Mouse (Mus musculus) hindbrain, embryonic 12.5 days (tissue): ENCODE data around the gene Arid4b. TPM values are rescaled to one million over a fixed set of nuclear protein-coding genes. Genes with fewer than 3 reads are reported as not detected.
"Not testable (repeated sequence)": the region's sequence is repeated elsewhere in the genome, so short reads cannot be mapped to it uniquely, and the experiment has no call there.

Experiments
- ATAC-seq: fragments of 200-750 bp; cut with Nextera tagmentation; 2 replicates; pipeline ENCODE4 v1.8.0; 2017; ENCODE audit warnings: moderate TSS enrichment; ENCODE audit not compliant: low FRiP score
- H3K27ac ChIP-seq: fragments of 300-500 bp; sonication (generic); 2 replicates; pipeline ENCODE4 v1.5.1; 2016; ENCODE audit warnings: mild to moderate bottlenecking
- H3K27me3 ChIP-seq: fragments of 300-500 bp; sonication (generic); 2 replicates; pipeline ENCODE4 v1.6.1; 2016; ENCODE audit warnings: mild to moderate bottlenecking
- H3K36me3 ChIP-seq: fragments of 300-500 bp; sonication (generic); 2 replicates; pipeline ENCODE4 v1.6.1; 2016; ENCODE audit warnings: mild to moderate bottlenecking
- H3K4me1 ChIP-seq: fragments of 300-500 bp; sonication (generic); 2 replicates; pipeline ENCODE4 v1.6.1; 2016
- H3K4me2 ChIP-seq: fragments of 300-500 bp; sonication (generic); replicated peaks from 2 replicates; pipeline ENCODE4 v1.6.1; 2016; ENCODE audit warnings: mild to moderate bottlenecking
- H3K4me3 ChIP-seq: fragments of 300-500 bp; sonication (generic); 2 replicates; pipeline ENCODE4 v1.5.1; 2016; ENCODE audit warnings: mild to moderate bottlenecking
- H3K9ac ChIP-seq: fragments of 300-500 bp; sonication (generic); 2 replicates; pipeline ENCODE4 v1.6.1; 2016; ENCODE audit warnings: mild to moderate bottlenecking, moderate library complexity
- H3K9me3 ChIP-seq: fragments of 300-500 bp; sonication (generic); replicated peaks from 2 replicates; pipeline ENCODE4 v1.6.1; 2016; ENCODE audit warnings: mild to moderate bottlenecking
- WGBS: fragments of 180-500 bp; shearing (Covaris S2); methylation state at CpG from one replicate; pipeline ENCODE4 v1.1.7; 2016; 5-methylcytosine and 5-hydroxymethylcytosine counted together
- polyA plus RNA-seq: library from polyadenylated mRNA; unstranded; fragments of >200 nt; fragmentation: Nextera tagmentation; extraction: Ambion mirVana; gene quantifications from 2 replicates; pipeline ENCODE4 v1.2.1, GENCODE M21; 2016

The Arid4b gene
- polyA plus RNA-seq = 93.0 and 97.9 TPM in 2 replicates

- H3K36me3 ChIP-seq = peaks cover 12% of the 10 kb centered on the region; the same call in 1 of the 2 replicates
- no peaks in the 10 kb centered on the region for H3K27me3 ChIP-seq
- peak within 1 kb of the TSS; percentile 78 for H3K4me2 ChIP-seq
- no peaks in the 10 kb centered on the region for H3K9me3 ChIP-seq
- H3K4me3 ChIP-seq = peak within 1 kb of the TSS; percentile 100
- peak within 1 kb of the TSS; percentile 99 for H3K9ac ChIP-seq
- ATAC-seq = peak; percentile 98
- under 1% methylated on average over 59 of the region's 64 CpGs for WGBS
- peak within 1 kb of the TSS; percentile 97 for H3K27ac ChIP-seq
- peaks cover 29% of the 10 kb centered on the region for H3K4me1 ChIP-seq
Observed at GRCm38 (mm10) chr13:14063013-14063941, at the start of gene Arid4b, which contains the start of gene Ggps1. Gene Arid4b (plus strand): TSS chr13:14063232. Gene Ggps1 (minus strand): TSS chr13:14063488.

GRCm38 (mm10) chr13:14014001-14014400 is 49.0 kb upstream of the Arid4b start:
- no peak overlapping the region for H3K27ac ChIP-seq
- H3K9ac ChIP-seq = no peak overlapping the region
- no peaks in the 10 kb centered on the region for H3K9me3 ChIP-seq
- no peaks in the 10 kb centered on the region for H3K4me1 ChIP-seq
- H3K36me3 ChIP-seq = peaks cover 47% of the 10 kb centered on the region
- H3K4me3 ChIP-seq = no peak overlapping the region
- 92% methylated on average over 2 of the region's 2 CpGs for WGBS
- H3K4me2 ChIP-seq = no peak overlapping the region
- no peak for ATAC-seq
- no peaks in the 10 kb centered on the region for H3K27me3 ChIP-seq

GRCm38 (mm10) chr13:14014540-14014939 is 48.5 kb upstream of the Arid4b start:
- no peak overlapping the region for H3K27ac ChIP-seq
- no peaks in the 10 kb centered on the region for H3K9me3 ChIP-seq
- H3K9ac ChIP-seq = no peak overlapping the region
- no peak overlapping the region for H3K4me2 ChIP-seq
- no peaks in the 10 kb centered on the region for H3K4me1 ChIP-seq
- ATAC-seq = no peak
- H3K27me3 ChIP-seq = no peaks in the 10 kb centered on the region
- WGBS = 90% methylated on average over 4 of the region's 4 CpGs
- peaks cover 48% of the 10 kb centered on the region for H3K36me3 ChIP-seq
- H3K4me3 ChIP-seq = no peak overlapping the region

GRCm38 (mm10) chr13:14015609-14016008 is 47.4 kb upstream of the Arid4b start:
- peaks cover 51% of the 10 kb centered on the region for H3K36me3 ChIP-seq
- no peak overlapping the region for H3K9ac ChIP-seq
- WGBS = 96% methylated on average over 6 of the region's 6 CpGs
- no peaks in the 10 kb centered on the region for H3K4me1 ChIP-seq
- no peak for ATAC-seq
- H3K27me3 ChIP-seq = no peaks in the 10 kb centered on the region
- no peak overlapping the region for H3K4me3 ChIP-seq
- H3K9me3 ChIP-seq = no peaks in the 10 kb centered on the region
- H3K27ac ChIP-seq = no peak overlapping the region
- no peak overlapping the region for H3K4me2 ChIP-seq

- peaks cover 35% of the 10 kb centered on the region for H3K36me3 ChIP-seq
- no peak overlapping the region for H3K9ac ChIP-seq
- H3K4me3 ChIP-seq = no peak overlapping the region
- no peaks in the 10 kb centered on the region for H3K4me1 ChIP-seq
- no peaks in the 10 kb centered on the region for H3K9me3 ChIP-seq
- no peak overlapping the region for H3K27ac ChIP-seq
- H3K4me2 ChIP-seq = no peak overlapping the region
- H3K27me3 ChIP-seq = no peaks in the 10 kb centered on the region
- no peak for ATAC-seq
Observed at GRCm38 (mm10) chr13:14018283-14018682, 44.7 kb upstream of the Arid4b start.

- Histone ChIP-seq H3K4me1 (no peaks in the 10 kb centered on the region), H3K27ac (no peak overlapping the region), H3K4me2 (no peak overlapping the region), H3K4me3 (no peak overlapping the region), H3K9me3 (no peaks in the 10 kb centered on the region), H3K36me3 (peaks cover 35% of the 10 kb centered on the region), H3K27me3 (no peaks in the 10 kb centered on the region), H3K9ac (no peak overlapping the region)
- 96% methylated on average over 3 of the region's 3 CpGs for WGBS
- no peak for ATAC-seq
Observed at GRCm38 (mm10) chr13:14018852-14019251, 44.2 kb upstream of the Arid4b start.

GRCm38 (mm10) chr13:14021417-14021816 is 41.6 kb upstream of the Arid4b start:
- H3K9me3 ChIP-seq, H3K4me3 ChIP-seq, H3K4me1 ChIP-seq, ATAC-seq, H3K9ac ChIP-seq, H3K27ac ChIP-seq, H3K27me3 ChIP-seq, H3K4me2 ChIP-seq: not testable (repeated sequence)
- 76% methylated on average over 11 of the region's 12 CpGs for WGBS
- H3K36me3 ChIP-seq = peaks cover 29% of the 10 kb centered on the region

GRCm38 (mm10) chr13:14025554-14025953 is 37.5 kb upstream of the Arid4b start:
- H3K4me3 ChIP-seq = no peak overlapping the region
- no peaks in the 10 kb centered on the region for H3K27me3 ChIP-seq
- H3K4me2 ChIP-seq = no peak overlapping the region
- 91% methylated on average over 6 of the region's 6 CpGs for WGBS
- no peak for ATAC-seq
- no peak overlapping the region for H3K9ac ChIP-seq
- H3K36me3 ChIP-seq = peaks cover 24% of the 10 kb centered on the region
- no peak overlapping the region for H3K27ac ChIP-seq
- H3K4me1 ChIP-seq = no peaks in the 10 kb centered on the region
- no peaks in the 10 kb centered on the region for H3K9me3 ChIP-seq

- H3K36me3 ChIP-seq = peaks cover 24% of the 10 kb centered on the region
- H3K27ac ChIP-seq = no peak overlapping the region
- H3K27me3 ChIP-seq = no peaks in the 10 kb centered on the region
- no peak overlapping the region for H3K4me2 ChIP-seq
- no peak overlapping the region for H3K4me3 ChIP-seq
- H3K4me1 ChIP-seq = no peaks in the 10 kb centered on the region
- WGBS = 95% methylated on average over 6 of the region's 6 CpGs
- H3K9me3 ChIP-seq = no peaks in the 10 kb centered on the region
- ATAC-seq = no peak
- H3K9ac ChIP-seq = no peak overlapping the region
Observed at GRCm38 (mm10) chr13:14026154-14026820, 36.7 kb upstream of the Arid4b start.

- H3K4me1 ChIP-seq = peaks cover 2% of the 10 kb centered on the region; the same call in 1 of the 2 replicates
- ATAC-seq = no peak
- no peak overlapping the region for H3K27ac ChIP-seq
- WGBS = 91% methylated on average over 5 of the region's 5 CpGs
- H3K9me3 ChIP-seq = no peaks in the 10 kb centered on the region
- H3K27me3 ChIP-seq = no peaks in the 10 kb centered on the region
- H3K4me2 ChIP-seq = no peak overlapping the region
- no peak overlapping the region for H3K4me3 ChIP-seq
- H3K36me3 ChIP-seq = peaks cover 3% of the 10 kb centered on the region; the same call in 1 of the 2 replicates
- H3K9ac ChIP-seq = no peak overlapping the region
Observed at GRCm38 (mm10) chr13:14033309-14034072, 29.5 kb upstream of the Arid4b start.

- no peak for ATAC-seq
- Histone ChIP-seq H3K36me3 (peaks cover under 1% of the 10 kb centered on the region; the same call in 1 of the 2 replicates), H3K9me3 (no peaks in the 10 kb centered on the region), H3K4me1 (peaks cover 6% of the 10 kb centered on the region), H3K27me3 (no peaks in the 10 kb centered on the region), H3K4me3 (no peak overlapping the region), H3K4me2 (no peak overlapping the region), H3K27ac (no peak overlapping the region), H3K9ac (no peak overlapping the region)
Observed at GRCm38 (mm10) chr13:14034073-14034348, 29.0 kb upstream of the Arid4b start.

- not testable (repeated sequence) for H3K9ac ChIP-seq, H3K27ac ChIP-seq, H3K4me3 ChIP-seq, H3K4me2 ChIP-seq, H3K27me3 ChIP-seq, H3K9me3 ChIP-seq, H3K36me3 ChIP-seq, ATAC-seq
- WGBS = 92% methylated on average over 3 of the region's 3 CpGs
- peaks cover 11% of the 10 kb centered on the region for H3K4me1 ChIP-seq
Observed at GRCm38 (mm10) chr13:14035352-14035751, 27.7 kb upstream of the Arid4b start.
